Mouse (Mus musculus) activated CD4-positive, CD25-positive, alpha-beta regulatory T cell, adult 9 weeks (primary cell): ENCODE data around the gene Tmed2. TPM values are rescaled to one million over a fixed set of nuclear protein-coding genes. Genes with fewer than 3 reads are reported as not detected.

Experiments used
- polyA plus RNA-seq: library from polyadenylated mRNA; unstranded; fragments of 100-300 nt; shearing (Covaris generic); gene quantifications from one replicate; pipeline ENCODE4 v1.2.1, GENCODE M21; 2017

Gene Tmed2
- 51.7 TPM for polyA plus RNA-seq

GRCm38 (mm10) chr5:124540383-124540786, at the start of gene Tmed2:
TSS of gene Tmed2 (plus strand) at chr5:124540695.

GRCm38 (mm10) chr5:124530655-124531582, 9.6 kb upstream of the Tmed2 start, which contains the start of gene Rilpl1:
TSS of gene Rilpl1 (minus strand) at chr5:124531391.

GRCm38 (mm10) chr5:124552558-124553307, 12.2 kb downstream of the Tmed2 start, which contains the start of gene Ddx55:
TSS of gene Ddx55 (plus strand) at chr5:124552864.

GRCm38 (mm10) chr5:124578633-124579317, 38.3 kb downstream of the Tmed2 start, which contains the start of the genes Eif2b1 and Gtf2h3:
TSS of gene Eif2b1 (minus strand) at chr5:124579131.
TSS of gene Gtf2h3 (plus strand) at chr5:124579140.

Other genes with a start within 250 kb of the Tmed2 start
- 20.7 TPM for gene Mphosph9, start 212.7 kb upstream of the Tmed2 start, polyA plus RNA-seq
- 15.4 TPM for gene 2810006K23Rik, start 212.6 kb upstream of the Tmed2 start, polyA plus RNA-seq
- gene Cdk2ap1, start 177.6 kb upstream of the Tmed2 start, polyA plus RNA-seq = 8.0 TPM
- 132 TPM for gene Sbno1, start 114.7 kb upstream of the Tmed2 start, polyA plus RNA-seq
- gene Kmt5a, start 100.8 kb upstream of the Tmed2 start, polyA plus RNA-seq = 11.6 TPM
- 117 TPM for gene Rilpl2, start 62.3 kb upstream of the Tmed2 start, polyA plus RNA-seq
- gene Snrnp35, start 57.6 kb upstream of the Tmed2 start, polyA plus RNA-seq = 7.0 TPM
- gene Rilpl1, start 9.3 kb upstream of the Tmed2 start, polyA plus RNA-seq = 1.6 TPM
- 25.2 TPM for gene Ddx55, start 12.2 kb downstream of the Tmed2 start, polyA plus RNA-seq
- gene Eif2b1, start 38.4 kb downstream of the Tmed2 start, polyA plus RNA-seq = 43.4 TPM
- gene Gtf2h3, start 38.4 kb downstream of the Tmed2 start, polyA plus RNA-seq = 55.4 TPM
- 73.6 TPM for gene Atp6v0a2, start 87.9 kb downstream of the Tmed2 start, polyA plus RNA-seq
- gene Dnah10, start 184.4 kb downstream of the Tmed2 start, polyA plus RNA-seq = 0.15 TPM